ENCODE assay signal across 17 mouse cellular contexts in genomic region chr1:75512550-75512949, GRCm38 (mm10). TPM values are rescaled to one million over a fixed set of nuclear protein-coding genes. Genes with fewer than 3 reads are reported as not detected.
"Had no signal": no experiment of that assay in that cellular context is flagged by ENCODE, and none has a peak within 500 bp of the region (broad histone marks: within the 10 kb centered on the region; RNA-seq: fewer than 3 reads in every experiment).

No protein-coding gene starts in this region.

- H3K9me3 ChIP-seq: limb, embryonic 12.5 days; liver, embryonic 13.5 days; lung, embryonic 15.5 days; neural tube, embryonic 15.5 days had no signal

- H3K9ac ChIP-seq: limb, embryonic 12.5 days; liver, embryonic 13.5 days; liver, postnatal 0 days; lung, embryonic 15.5 days; neural tube, embryonic 15.5 days had no signal

- ATAC-seq: liver, postnatal 0 days had no signal

- H3K4me3 ChIP-seq: layer of hippocampus, adult 2 months; limb, embryonic 12.5 days; liver, embryonic 13.5 days; lung, embryonic 15.5 days; myocyte; neural tube, embryonic 15.5 days had no signal

- H3K4me2 ChIP-seq: limb, embryonic 12.5 days; liver, embryonic 13.5 days; lung, embryonic 15.5 days; neural tube, embryonic 15.5 days had no signal

- H3K27me3 ChIP-seq: lung, embryonic 15.5 days had no signal

- H3K27ac ChIP-seq: layer of hippocampus, adult 2 months; liver, embryonic 13.5 days; macrophage; neural tube, embryonic 15.5 days had no signal

- DNase-seq: kidney, postnatal 10 days; kidney, postnatal 4 days; liver; liver, embryonic 13.5 days; liver, postnatal 0 days; lung, postnatal 14 days; midbrain, embryonic 14.5 days; right cerebral cortex, adult 18-20 months; right cerebral cortex, postnatal 25 days; thymus, postnatal 4 days had no signal

- H3K36me3 ChIP-seq: limb, embryonic 12.5 days; liver, embryonic 13.5 days; lung, embryonic 15.5 days; neural tube, embryonic 15.5 days had no signal

RNA-seq across cellular contexts. Expression of gene Inha, which starts 5.7 kb away (rescaled TPM):
- polyA plus RNA-seq: macrophage had no signal

RNA-seq across cellular contexts. Expression of gene Obsl1, which starts 6.3 kb away (rescaled TPM):
- polyA plus RNA-seq: macrophage had no signal

RNA-seq across cellular contexts. Expression of gene Tmem198, which starts 33.2 kb away (rescaled TPM):
- total RNA-seq: megakaryocyte-erythroid progenitor cell, adult 5-6 weeks had no signal
- polyA plus RNA-seq: liver, postnatal 0 days; macrophage had no signal
